Mouse (Mus musculus) left cerebral cortex, postnatal 4 days (tissue): ENCODE measurements around the gene H2-Eb1. TPM values are rescaled to one million over a fixed set of nuclear protein-coding genes. Genes with fewer than 3 reads are reported as not detected.
A peak's percentile ranks its signal among the peaks of the same experiment; 100 is the strongest.
"Not testable (repeated sequence)": the region's sequence is repeated elsewhere in the genome, so short reads cannot be mapped to it uniquely, and the experiment has no call there.

ENCODE experiments used
- DNase-seq: peaks from one replicate; pipeline ENCODE4 v3.0.0-alpha.2; 2022
- intact Hi-C: fragments of 180-260 bp; cut with DNase I; formaldehyde crosslinking; loops from one replicate; pipeline ENCODE4 v1.15.1; 2025
- total RNA-seq, 2 experiments: library from RNA; stranded (reverse); gene quantifications; 2 replicates each; pipeline ENCODE4 v1.2.3; 2021

H2-Eb1 gene
- total RNA-seq, 2 experiments from 2014 or later, result 0.48 to 2.3 TPM

DNA sequence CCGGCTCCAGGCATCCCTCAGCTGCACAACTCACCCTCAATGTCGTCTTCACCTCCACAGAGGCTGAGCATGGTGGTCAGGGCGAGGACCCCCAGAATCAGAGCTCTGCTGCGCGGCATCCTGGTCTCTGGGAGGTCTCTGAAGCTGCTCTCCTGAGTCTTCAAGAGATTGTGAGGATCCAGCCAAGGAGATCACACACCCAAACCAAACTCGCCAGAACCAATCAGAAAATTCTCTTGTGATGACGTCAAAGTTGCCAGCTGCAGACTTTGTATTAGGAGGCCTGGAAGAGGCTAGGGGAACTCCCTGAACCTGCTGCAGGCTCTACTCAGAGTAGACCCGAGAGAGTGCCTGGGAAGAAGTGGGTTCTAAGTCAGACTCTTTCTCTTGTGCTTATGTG is 18.0 kb upstream of the H2-Eb1 start, which contains the start of gene H2-Aa:
TSS of gene H2-Aa (minus strand) at position 176 of the 400 bp plus-strand sequence.
- intact Hi-C loops, result no loop called here
- DNase-seq, result peak; percentile 53

GRCm38 (mm10) chr17:34288131-34288530 is 17.5 kb upstream of the H2-Eb1 start:
- intact Hi-C loops, result no loop called here
- no peak for DNase-seq

DNA sequence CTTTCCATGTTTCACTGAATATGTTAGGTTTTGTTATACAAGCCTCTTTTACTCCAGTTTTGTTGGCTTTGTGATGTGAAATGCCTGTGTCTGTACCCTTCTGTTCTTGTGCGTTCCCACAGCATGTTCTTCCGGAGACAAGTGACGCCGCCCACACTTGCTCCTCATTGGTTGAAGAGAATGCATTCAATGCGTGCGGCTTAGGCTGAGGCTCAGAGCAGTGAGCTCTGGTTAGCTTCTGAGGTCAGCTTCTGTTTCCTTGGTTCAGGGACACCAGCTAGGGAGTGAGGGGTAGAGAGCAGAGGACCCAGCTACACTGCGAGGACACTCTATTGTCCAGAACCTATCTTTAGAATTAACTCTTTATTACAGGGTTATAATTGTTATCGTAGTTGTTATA is 14.1 kb upstream of the H2-Eb1 start:
- intact Hi-C loops, result no loop called here
- DNase-seq, result peak; percentile 77

DNA sequence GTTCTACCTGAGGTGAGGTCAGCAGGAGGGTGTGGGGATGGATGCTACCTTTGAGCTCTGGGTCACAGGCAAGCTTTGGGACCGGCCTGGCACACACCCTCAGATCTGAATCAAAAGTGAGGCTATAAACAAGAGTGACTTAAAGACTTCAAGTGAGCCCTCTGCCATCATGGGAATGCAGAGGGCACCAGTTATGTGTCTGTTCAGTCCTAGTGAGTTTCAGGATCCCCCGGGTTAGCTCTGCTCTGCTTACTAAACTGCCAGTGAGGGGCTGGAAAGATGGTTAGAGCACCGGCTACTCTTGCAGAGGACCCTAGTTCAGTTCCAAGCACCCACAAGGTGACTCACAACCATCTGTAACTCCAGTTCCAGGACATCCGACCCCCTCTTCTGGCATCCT is 13.1 kb upstream of the H2-Eb1 start:
- DNase-seq, result no peak
- intact Hi-C loops, result no loop called here

- intact Hi-C loops, result no loop called here
- no peak for DNase-seq
Observed at GRCm38 (mm10) chr17:34293533-34293932, 12.1 kb upstream of the H2-Eb1 start.

DNA sequence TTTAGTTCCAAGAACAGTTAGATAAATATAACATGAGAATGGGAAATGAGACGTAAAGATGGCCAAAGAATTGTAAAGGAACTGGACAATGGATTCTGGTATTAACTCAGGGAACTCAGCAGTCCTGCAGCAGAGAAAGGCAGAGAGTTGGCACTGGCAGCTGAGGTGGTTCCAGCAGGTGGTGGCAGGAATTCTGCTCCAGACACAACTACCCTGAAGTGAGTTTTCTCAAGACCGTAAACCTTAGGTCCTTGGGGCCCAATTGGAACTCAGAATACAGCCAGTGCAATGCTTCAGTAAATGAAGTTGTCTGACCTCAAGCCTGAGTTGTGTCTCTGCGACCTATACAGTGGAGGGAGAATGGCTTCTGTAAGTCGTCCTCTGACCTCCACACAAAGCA is 11.4 kb upstream of the H2-Eb1 start:
- intact Hi-C loops, result no loop called here

DNA sequence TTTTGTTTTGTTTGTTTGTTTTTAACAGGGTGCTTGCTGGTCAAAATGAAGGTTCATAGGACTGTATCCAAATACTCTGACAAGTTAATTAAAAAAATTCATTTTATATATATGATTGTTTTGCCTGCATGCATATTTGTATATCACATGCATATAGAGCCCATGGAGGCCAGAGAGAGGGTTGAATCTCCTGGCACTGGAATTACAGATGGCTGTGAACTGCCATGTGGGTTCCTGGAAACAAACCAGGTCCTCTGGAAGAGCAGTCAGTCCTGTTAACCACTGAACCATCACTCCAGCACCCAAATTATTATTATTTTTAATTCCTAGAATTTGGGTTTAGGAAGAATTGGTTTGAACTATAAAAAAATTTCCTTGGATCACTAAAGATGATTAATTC is 10.4 kb upstream of the H2-Eb1 start:
- no peak for DNase-seq
- intact Hi-C loops, result no loop called here

More for the DNA sequence above, 11.4 kb upstream of the H2-Eb1 start:
- DNase-seq, result no peak

DNA sequence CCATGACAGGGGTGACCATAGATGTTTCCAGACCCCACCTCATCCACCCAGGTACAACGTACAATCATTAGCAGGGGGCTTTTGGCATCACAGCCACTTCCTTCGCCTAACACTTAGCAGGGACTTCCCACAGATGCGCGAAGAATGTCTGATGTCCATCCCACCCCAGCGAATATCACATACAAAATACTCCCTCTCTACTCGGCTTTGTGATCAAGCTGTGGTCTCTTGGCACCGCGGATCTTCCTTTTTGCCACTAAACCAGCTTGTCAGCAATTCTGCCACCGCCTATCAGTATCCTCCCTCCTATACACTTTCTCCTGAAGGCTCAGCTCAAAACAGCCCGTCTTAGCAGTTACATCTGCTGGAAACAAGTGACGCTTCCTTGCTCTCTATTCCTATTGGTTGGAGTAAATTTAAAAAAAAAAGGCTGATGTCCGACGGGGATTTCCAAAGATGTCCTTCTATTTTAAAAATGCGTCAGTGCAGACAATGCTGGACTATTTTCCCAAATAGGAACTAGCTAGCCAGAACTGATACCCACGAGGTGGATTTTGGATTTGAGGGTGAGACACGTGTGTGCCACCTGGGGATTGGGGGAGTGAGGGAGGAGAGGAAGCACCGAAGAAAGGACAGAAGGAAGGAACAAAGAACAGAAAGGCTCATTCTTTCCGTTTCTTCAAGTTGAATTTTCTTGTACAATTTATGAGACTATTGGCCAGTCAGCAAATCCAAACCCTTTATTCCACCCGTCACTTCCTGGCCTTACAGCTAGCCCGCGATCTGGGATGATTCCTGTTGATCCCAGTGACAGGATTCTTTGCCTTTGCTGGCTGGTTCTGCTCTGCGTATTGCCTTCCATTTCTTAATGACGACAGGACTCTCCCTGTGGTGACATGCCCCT is 9.5 kb upstream of the H2-Eb1 start:
- intact Hi-C loops, result no loop called here

DNA sequence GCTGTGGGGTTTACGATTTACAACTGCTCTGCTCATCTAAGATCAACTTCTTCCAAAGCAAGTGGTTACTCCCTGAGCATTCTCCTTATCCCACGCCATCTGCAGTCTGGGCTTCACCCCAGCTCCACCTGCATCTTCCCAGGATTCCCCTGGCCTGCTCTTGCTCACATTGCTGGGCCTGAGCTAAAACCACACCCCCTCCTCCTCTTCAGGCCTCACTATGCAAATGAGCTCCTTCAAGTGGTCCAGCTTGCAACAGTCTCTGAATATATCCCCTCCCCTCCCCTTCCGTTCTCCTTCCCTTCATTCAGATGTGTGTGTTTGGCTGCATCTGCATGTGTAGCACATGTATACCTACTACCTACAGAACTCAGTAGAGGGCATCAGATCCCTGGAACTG is 6.3 kb upstream of the H2-Eb1 start:
- no peak for DNase-seq
- intact Hi-C loops, result no loop called here

More for the DNA sequence above, 9.5 kb upstream of the H2-Eb1 start:
- peak; percentile 21 for DNase-seq

- intact Hi-C loops, result no loop called here
- no peak for DNase-seq
Observed at GRCm38 (mm10) chr17:34300071-34300470, 5.6 kb upstream of the H2-Eb1 start.

DNA sequence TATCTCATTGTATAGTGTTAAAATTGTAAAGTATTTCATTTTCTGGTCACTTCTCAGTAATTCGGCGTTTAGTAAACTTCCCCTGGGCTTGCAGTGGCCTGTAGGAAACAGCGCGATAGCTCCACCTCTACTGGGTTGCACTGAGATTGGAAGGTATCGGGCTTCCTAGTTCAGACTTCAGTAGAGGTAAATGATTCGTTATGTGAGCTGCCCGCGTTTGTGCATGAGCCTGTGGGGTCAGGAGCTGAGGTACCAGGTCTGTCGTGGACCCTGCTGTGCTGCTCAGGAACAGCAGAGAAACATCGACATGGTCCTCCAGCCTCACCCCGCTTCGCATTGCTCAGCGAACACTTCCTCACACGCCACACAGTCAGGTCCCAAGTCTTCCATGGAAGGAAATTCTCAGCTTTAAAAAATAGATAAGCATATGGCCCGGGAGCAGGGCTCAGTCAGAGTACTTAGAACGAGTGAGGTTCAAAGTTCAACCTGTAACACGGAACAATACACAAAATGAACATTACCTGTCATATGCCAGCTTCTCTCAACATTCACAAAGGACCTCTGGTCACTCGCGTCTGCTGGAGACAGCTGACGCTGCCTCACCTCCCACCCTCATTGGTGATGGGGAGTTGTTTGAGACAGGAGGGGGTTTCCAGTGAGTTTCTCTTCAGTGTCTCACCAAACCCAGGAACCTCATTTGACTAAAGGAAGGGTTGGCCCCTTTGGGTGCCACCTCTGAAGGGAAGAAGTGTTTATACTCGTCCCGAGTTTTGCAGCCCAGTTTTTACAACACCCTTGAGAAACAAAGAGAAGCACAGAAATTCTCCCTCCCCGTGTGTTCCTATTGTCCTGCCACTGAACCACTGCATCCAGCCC is 4.7 kb upstream of the H2-Eb1 start:
- intact Hi-C loops, result no loop called here
- DNase-seq, result no peak

DNA sequence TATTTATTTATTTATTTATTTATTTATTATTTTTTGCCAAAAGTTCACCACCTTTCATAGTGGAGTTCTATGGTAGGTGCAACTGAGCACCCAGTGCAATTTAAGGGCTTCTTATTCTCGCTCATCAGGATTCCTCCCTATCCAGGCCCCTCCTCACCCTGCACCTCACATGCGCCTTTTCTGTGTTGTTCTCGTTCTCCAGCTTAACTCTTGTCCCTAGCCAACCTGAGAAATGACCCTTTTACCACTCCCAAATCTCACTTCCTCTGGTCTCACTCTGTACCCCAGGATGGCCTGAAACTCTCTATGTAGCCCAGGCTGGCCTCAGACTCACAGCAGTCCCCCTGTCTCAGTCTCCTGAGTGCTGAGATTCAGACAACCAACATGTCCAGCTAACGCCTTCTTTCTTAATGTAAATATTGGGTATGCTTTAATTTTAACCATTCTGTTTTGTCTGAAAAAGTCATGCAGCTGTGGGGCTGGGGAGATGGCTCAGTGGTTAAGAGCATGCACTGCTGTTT is 3.9 kb upstream of the H2-Eb1 start:
- DNase-seq, result no peak
- intact Hi-C loops, result no loop called here

GRCm38 (mm10) chr17:34303789-34304188 is 1.9 kb upstream of the H2-Eb1 start:
- no peak for DNase-seq

GRCm38 (mm10) chr17:34304751-34305150 is 916 bp upstream of the H2-Eb1 start:
- no peak for DNase-seq
- intact Hi-C loops, result loop anchor here (5.0 kb wide), 1 partner anchor 52 kb away; no protein-coding TSS in a partner anchor

More at GRCm38 (mm10) chr17:34303789-34304188, 1.9 kb upstream of the H2-Eb1 start:
- intact Hi-C loops, result no loop called here

DNA sequence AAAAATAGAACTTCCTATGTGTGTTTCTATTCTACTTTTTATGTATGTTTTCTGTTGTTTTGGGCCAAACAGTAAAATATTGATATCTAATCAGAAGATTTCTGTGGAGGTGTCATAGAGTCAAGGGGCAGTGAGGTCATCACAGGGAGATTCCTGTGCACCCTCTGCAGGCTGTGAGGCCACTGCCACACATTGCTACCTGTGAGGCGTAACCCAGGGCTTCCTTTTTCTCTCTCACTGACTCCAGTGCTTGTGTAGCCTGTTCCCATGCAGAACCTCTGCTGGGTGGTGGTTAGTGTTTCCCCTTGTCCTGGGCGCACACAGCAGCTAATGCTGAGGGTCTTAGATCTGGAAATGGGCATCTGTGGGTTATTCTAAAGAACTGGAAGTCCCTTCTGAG is 740 bp downstream of the H2-Eb1 start:
- DNase-seq, result no peak
- intact Hi-C loops, result loop anchor here (5.0 kb wide), 1 partner anchor 54 kb away; no protein-coding TSS in a partner anchor

DNA sequence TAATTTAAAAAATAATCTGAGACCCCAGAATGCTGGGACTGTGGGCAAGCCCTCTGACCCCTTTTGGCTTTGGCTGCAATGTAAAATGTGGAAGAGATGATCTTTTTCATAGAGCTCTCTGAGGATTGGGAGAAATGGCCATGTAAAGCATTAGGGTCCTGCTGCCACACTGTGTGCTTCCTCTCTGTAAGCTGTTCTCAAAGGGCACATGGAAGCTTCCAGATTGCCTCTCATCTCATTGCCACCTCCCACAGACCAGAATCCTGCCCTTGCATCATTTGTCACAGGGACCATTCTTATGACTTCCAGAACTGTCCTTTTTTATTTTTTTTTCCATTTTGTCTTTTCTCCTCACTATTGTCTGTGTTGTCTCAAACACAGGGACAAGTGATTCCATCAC is 1.5 kb downstream of the H2-Eb1 start:
- intact Hi-C loops, result loop anchor here (5.0 kb wide), 1 partner anchor 55 kb away; no protein-coding TSS in a partner anchor
- no peak for DNase-seq

DNA sequence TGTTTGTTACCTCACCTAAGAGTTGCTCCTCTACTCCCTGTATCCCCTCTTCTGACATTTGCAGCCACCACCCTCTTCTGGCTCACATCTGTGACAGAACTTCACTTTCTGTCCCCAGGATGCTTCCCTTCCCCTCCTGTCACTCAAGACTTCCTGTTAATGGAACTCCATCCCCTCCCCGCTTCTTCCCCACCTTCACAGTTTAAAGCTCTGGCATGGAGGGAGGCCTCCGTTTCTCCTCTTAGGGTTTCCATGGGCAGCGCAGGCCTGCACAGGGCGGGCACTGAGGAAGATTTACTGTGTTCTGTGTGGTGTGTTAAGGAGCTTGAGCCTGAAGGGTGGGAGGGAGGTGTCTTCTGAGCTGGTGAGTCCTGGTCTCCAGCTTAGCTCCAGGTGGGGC is 2.5 kb downstream of the H2-Eb1 start:
- no peak for DNase-seq
- intact Hi-C loops, result loop anchor here (5.0 kb wide), 1 partner anchor 56 kb away; no protein-coding TSS in a partner anchor

DNA sequence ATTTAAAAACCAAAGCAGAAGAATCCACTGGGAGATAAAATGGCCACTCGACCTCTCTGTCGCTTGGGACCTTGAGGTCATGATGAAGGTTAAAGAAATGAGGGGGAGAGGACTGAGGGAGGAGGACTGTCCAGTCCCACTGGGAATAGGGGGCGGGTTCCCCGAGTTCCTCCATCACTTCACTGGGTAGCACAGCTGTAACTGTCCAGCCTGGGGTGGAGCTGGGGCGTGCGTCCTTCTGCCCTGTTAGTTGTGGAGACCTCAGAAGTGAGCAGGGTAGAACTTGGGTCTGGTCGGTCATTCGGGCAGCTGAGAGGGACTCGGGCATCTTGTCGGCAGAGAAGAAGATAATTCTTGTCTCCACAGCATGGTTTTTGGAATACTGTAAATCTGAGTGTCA is 3.6 kb downstream of the H2-Eb1 start:
- no peak for DNase-seq
- intact Hi-C loops, result loop anchor here (5.0 kb wide), 1 partner anchor 57 kb away; no protein-coding TSS in a partner anchor

GRCm38 (mm10) chr17:34309683-34310385 is 4.2 kb downstream of the H2-Eb1 start:
- intact Hi-C loops, result loop anchor here (5.0 kb wide), 2 partner anchors 48 to 58 kb away; no protein-coding TSS in a partner anchor
- DNase-seq, result peak; percentile 50

- intact Hi-C loops, result loop anchor here (5.0 kb wide), 1 partner anchor 48 kb away; no protein-coding TSS in a partner anchor
- not testable (repeated sequence) for DNase-seq
Observed at GRCm38 (mm10) chr17:34310526-34310925, 4.9 kb downstream of the H2-Eb1 start.
